Mouse (Mus musculus): ENCODE results near the gene Sp100.

- TF ChIP-seq CTCF (IDR thresholded peaks at IDR 0.05; ENCODE audit: low read depth, low read length) (no peak), POLR2A (IDR thresholded peaks at IDR 0.05; ENCODE audit: borderline replicate concordance, low read depth, low read length) (no peak)
Observed at GRCm38 (mm10) chr1:85702531-85702930, 52.7 kb downstream of the Sp100 start.

All from bone marrow macrophage, adult 2 months (primary cell).